Mouse (Mus musculus) liver, postnatal 0 days (tissue): ENCODE measurements around the gene Eva1b. TPM values are rescaled to one million over a fixed set of nuclear protein-coding genes. Genes with fewer than 3 reads are reported as not detected.

ENCODE experiments used
- ATAC-seq: fragments of 200-750 bp; cut with Nextera tagmentation; 2 replicates; pipeline ENCODE4 v1.8.0; 2017; ENCODE audit warnings: mild to moderate bottlenecking, moderate library complexity
- DNase-seq: peaks from one replicate; pipeline ENCODE4 v3.0.0-alpha.2; 2016
- H3K27ac ChIP-seq: fragments of 300-500 bp; sonication (generic); 2 replicates; pipeline ENCODE4 v1.5.1; 2014; ENCODE audit warnings: antibody characterized with exemption, moderate library complexity, mild to moderate bottlenecking, low read depth
- H3K27me3 ChIP-seq: fragments of 300-500 bp; sonication (generic); 2 replicates; pipeline ENCODE4 v1.6.1; 2014; ENCODE audit warnings: low read length, control low read depth, mixed read lengths; ENCODE audit not compliant: insufficient read depth
- H3K36me3 ChIP-seq: fragments of 300-500 bp; sonication (generic); replicated peaks from 2 replicates; pipeline ENCODE4 v1.6.1; 2014; ENCODE audit warnings: mild to moderate bottlenecking, control low read depth, low read length, moderate library complexity, mixed read lengths; ENCODE audit not compliant: insufficient read depth
- H3K4me1 ChIP-seq: fragments of 300-500 bp; sonication (generic); 2 replicates; pipeline ENCODE4 v1.6.1; 2014; ENCODE audit warnings: antibody characterized with exemption, mild to moderate bottlenecking, control low read depth; ENCODE audit not compliant: insufficient read depth
- H3K4me2 ChIP-seq: fragments of 300-500 bp; sonication (generic); 2 replicates; pipeline ENCODE4 v1.6.1; 2014; ENCODE audit warnings: low read depth, mild to moderate bottlenecking, low read length, moderate library complexity, mixed read lengths
- H3K4me3 ChIP-seq: fragments of 300-500 bp; sonication (generic); 2 replicates; pipeline ENCODE4 v1.5.1; 2014; ENCODE audit warnings: low read depth, low read length
- H3K9ac ChIP-seq: fragments of 300-500 bp; sonication (generic); replicated peaks from 2 replicates; pipeline ENCODE4 v1.6.1; 2014; ENCODE audit warnings: mild to moderate bottlenecking, moderate library complexity
- H3K9me3 ChIP-seq: fragments of 300-500 bp; sonication (generic); 2 replicates; pipeline ENCODE4 v1.6.1; 2016; ENCODE audit warnings: mild to moderate bottlenecking, control low read depth, low read length, mixed read lengths
- CTCF ChIP-seq: sonication (generic); IDR thresholded peaks from 2 replicates; pipeline ENCODE4 v1.5.1; 2016; ENCODE audit warnings: antibody characterized with exemption, low read depth
- EP300 ChIP-seq: IDR thresholded peaks from 2 replicates; pipeline ENCODE4 v1.6.1; 2016; ENCODE audit warnings: antibody characterized with exemption, low read depth, mild to moderate bottlenecking
- WGBS: fragments of 180-500 bp; shearing (Covaris S2); extraction: QIAGEN DNeasy Blood & Tissue Kit; methylation state at CpG from one replicate; pipeline ENCODE4 v1.1.7; 2014; ENCODE audit not compliant: insufficient replicate concordance; 5-methylcytosine and 5-hydroxymethylcytosine counted together
- polyA plus RNA-seq: library from polyadenylated mRNA; unstranded; fragments of >200 nt; fragmentation: Nextera tagmentation; extraction: Ambion mirVana; gene quantifications from 2 replicates; pipeline ENCODE4 v1.2.1, GENCODE M21; 2015

Gene Eva1b
- polyA plus RNA-seq, 1 experiment from 2014 or later = 17.7 TPM

DNA sequence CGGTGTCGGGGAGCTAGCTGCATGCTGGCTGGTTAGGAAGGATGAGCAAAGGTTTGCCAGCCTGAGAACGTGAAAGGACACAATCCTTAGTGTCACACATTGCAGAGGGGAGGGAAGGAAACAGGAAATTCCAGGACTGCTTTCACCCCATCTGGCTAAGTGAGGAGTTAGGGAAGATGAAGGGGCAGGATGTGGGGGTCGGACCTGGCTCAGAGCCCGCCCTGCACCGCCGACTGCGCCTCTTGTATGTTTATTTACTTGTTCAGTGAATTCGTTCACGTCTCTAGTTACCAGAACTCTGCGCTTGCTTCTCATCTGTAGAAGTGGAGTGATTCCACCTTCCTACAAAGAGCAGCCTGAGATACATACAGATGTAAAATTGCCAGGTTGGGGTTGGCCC is 17.0 kb upstream of the Eva1b start:
- H3K27ac ChIP-seq = peak overlapping the region; percentile 45; the same call in 1 of the 2 replicates
- DNase-seq = no peak

DNA sequence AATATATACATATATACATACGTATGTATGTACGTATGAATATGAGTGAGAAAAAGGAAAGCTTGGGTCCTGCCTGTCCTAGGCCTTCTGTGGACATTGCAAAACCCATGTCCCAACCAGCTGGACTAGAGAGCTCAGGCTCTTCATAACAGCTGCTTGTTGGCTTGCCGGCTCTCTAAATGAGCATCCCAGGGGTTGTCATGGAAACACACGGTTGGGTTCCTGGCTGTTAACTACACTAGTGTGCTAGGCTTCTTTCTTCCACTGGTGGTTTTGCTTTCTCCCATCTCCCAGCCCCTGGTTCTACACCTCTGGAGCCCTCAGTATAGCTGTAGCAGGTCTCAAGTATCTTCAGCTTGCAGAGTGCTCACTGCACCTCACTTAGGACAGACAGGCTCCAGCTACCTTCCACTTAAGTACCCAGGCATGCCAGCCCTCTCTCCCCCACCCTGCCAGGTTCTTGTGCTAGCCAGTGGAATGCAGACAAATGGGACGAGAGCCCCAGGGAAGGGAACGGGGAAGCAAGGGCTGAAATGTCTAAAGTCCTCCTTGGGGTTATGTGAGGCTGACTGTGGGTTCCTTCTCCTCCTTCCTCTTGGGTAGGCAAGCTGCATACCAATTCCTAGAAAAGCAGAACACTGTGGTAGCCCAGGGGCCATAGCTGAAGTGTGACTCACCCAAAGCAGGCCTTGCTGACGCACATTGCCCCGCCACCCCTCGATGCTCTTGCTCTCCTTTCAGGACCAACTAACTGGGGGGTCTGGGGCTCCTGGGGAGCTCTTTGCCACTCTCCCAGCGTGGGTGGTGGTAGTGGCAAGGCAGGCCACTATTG is 16.0 kb upstream of the Eva1b start:
- Histone ChIP-seq H3K4me3 (no peak overlapping the region), H3K4me2 (no peak overlapping the region), H3K9ac (no peak overlapping the region), H3K27ac (peak overlapping the region; percentile 79), H3K27me3 (no peaks in the 10 kb centered on the region), H3K36me3 (peaks cover 36% of the 10 kb centered on the region), H3K4me1 (peaks cover 4% of the 10 kb centered on the region; the same call in 1 of the 2 replicates), H3K9me3 (no peaks in the 10 kb centered on the region)
- DNase-seq (no peak), ATAC-seq (peak; percentile 67)
- WGBS = 61% methylated on average over 10 of the region's 10 CpGs
- TF ChIP-seq CTCF = no peak
- no peak for TF ChIP-seq EP300

More for the DNA sequence above, 17.0 kb upstream of the Eva1b start:
- Histone ChIP-seq H3K36me3 (peaks cover 36% of the 10 kb centered on the region), H3K4me1 (peaks cover 4% of the 10 kb centered on the region; the same call in 1 of the 2 replicates), H3K4me2 (no peak overlapping the region), H3K9me3 (no peaks in the 10 kb centered on the region), H3K4me3 (no peak overlapping the region), H3K9ac (no peak overlapping the region), H3K27me3 (no peaks in the 10 kb centered on the region)
- ATAC-seq = no peak
- 72% methylated on average over 11 of the region's 11 CpGs for WGBS
- TF ChIP-seq CTCF (no peak), EP300 (no peak)

DNA sequence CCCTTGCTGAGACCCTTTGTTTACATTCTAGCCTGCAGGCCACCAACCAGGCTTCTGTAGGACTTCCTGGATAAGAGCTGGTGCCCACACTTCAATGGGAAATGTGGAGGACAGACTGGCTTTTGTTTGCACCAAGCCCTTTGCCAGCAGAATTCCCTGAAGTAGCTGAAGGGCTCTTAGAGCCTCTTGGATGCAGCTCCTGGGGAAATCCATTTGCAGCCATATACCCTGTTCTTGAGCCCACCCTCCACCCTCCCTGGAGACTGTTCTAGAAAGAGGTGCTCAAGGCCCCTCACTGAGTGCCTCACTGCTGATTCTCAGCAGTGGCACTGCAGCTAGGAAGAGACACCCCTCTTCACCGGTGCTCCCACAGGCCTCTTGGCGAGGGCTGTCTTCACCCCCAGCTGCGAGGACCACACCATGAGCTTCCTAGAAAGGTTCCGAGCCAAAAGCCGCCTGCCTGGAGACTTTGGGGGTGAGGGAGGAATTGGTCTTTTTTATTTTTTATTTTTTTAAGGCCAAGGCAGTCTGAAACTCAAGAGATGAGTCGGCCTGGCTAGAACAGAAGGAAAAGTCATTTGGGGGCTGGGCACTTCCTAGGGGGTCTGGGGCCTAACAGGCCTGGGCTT is 14.8 kb upstream of the Eva1b start:
- H3K27ac ChIP-seq = peak overlapping the region; percentile 79; the same call in 1 of the 2 replicates
- DNase-seq = no peak
- 86% methylated on average over 6 of the region's 6 CpGs for WGBS

DNA sequence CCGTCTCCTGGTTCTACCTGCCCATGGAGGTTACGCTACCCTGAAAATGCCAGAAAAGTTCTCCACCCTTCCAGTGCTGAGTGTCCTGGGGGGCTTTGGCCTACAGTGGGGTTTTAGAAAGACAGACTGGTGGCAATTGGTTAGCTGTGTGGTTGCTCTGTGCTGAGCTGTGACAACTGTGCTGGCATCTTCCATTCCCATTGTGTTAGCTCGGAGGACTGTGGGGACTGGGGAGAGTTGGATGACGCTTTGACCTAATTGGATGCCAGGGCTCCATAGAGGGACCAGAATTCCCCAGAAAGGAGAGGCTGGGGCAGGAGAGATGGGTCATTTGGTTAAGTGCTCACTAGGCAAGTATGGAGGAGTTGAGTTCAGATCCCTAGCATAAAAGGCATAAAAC is 13.3 kb upstream of the Eva1b start:
- Histone ChIP-seq H3K36me3 (peaks cover 39% of the 10 kb centered on the region), H3K9ac (no peak overlapping the region), H3K27me3 (no peaks in the 10 kb centered on the region), H3K4me2 (no peak overlapping the region), H3K4me3 (no peak overlapping the region), H3K27ac (no peak overlapping the region), H3K9me3 (no peaks in the 10 kb centered on the region), H3K4me1 (peaks cover 4% of the 10 kb centered on the region; the same call in 1 of the 2 replicates)
- TF ChIP-seq EP300 = no peak
- no peak for TF ChIP-seq CTCF
- ATAC-seq = no peak
- 95% methylated on average over 4 of the region's 4 CpGs for WGBS
- DNase-seq = no peak

More for the DNA sequence above, 14.8 kb upstream of the Eva1b start:
- Histone ChIP-seq H3K4me2 (no peak overlapping the region), H3K9ac (no peak overlapping the region), H3K4me1 (peaks cover 4% of the 10 kb centered on the region; the same call in 1 of the 2 replicates), H3K36me3 (peaks cover 37% of the 10 kb centered on the region), H3K27me3 (no peaks in the 10 kb centered on the region), H3K9me3 (no peaks in the 10 kb centered on the region), H3K4me3 (no peak overlapping the region)
- TF ChIP-seq EP300 (no peak), CTCF (no peak)
- no peak for ATAC-seq

DNA sequence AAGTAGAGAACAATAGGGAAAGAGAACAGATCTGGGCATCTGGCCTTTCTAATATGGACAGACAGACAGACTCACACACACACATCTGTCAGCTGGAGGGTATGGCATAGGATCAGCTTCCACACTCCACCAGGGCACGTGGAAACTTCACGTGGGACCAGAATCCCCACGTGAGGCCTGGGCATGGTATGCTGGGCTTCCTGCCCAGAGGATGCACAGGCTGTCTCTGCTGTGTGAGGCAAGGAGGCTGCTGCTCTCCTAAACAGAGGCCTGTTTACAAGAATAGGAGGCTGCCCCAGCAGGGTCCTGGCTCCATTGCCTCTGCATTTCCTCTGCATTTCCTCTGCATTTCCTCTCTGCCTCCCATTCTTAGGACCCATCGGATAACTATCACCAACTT is 12.9 kb upstream of the Eva1b start:
- no peak for DNase-seq
- Histone ChIP-seq H3K27me3 (no peaks in the 10 kb centered on the region), H3K9ac (no peak overlapping the region), H3K9me3 (no peaks in the 10 kb centered on the region), H3K4me1 (peaks cover 4% of the 10 kb centered on the region; the same call in 1 of the 2 replicates), H3K4me3 (no peak overlapping the region), H3K4me2 (no peak overlapping the region), H3K36me3 (peaks cover 40% of the 10 kb centered on the region), H3K27ac (no peak overlapping the region)
- TF ChIP-seq CTCF = no peak
- no peak for TF ChIP-seq EP300
- 74% methylated on average over 4 of the region's 4 CpGs for WGBS
- ATAC-seq = no peak

DNA sequence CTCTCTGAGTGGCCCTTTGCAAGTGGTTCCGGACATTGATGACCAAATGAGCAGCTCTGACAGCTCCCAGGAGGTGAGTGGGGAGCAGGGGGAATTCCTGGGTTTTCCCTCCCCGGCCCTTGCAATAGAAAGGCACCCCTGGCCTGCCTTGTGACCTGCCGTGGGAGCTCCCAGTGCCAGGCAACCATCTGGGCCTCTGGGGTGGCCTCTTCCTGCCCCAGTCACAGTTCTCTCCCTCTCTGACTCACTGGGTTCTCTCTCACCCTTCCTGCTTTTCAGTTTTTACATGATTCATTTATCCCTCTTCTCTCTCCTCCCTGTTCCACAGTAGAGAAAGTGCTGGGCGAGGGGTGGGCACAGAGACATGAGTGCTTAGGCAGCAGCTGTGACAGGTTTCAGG is 9.8 kb upstream of the Eva1b start:
- H3K4me1 ChIP-seq = no peaks in the 10 kb centered on the region; the same call in 1 of the 2 replicates
- TF ChIP-seq EP300 (no peak), CTCF (no peak)
- WGBS = 73% methylated on average over 4 of the region's 4 CpGs
- H3K4me2 ChIP-seq = no peak overlapping the region
- ATAC-seq (no peak), DNase-seq (no peak)
- no peaks in the 10 kb centered on the region for H3K27me3 ChIP-seq
- no peak overlapping the region for H3K9ac ChIP-seq
- peaks cover 39% of the 10 kb centered on the region for H3K36me3 ChIP-seq
- no peaks in the 10 kb centered on the region for H3K9me3 ChIP-seq
- H3K27ac ChIP-seq = no peak overlapping the region
- no peak overlapping the region for H3K4me3 ChIP-seq
